Mouse (Mus musculus) spleen, postnatal 36 days (tissue): ENCODE results near the gene LTO1.
A peak's percentile ranks its signal among the peaks of the same experiment; 100 is the strongest.

Source experiments
- DNase-seq, 2 experiments: peaks; one replicate each; pipeline ENCODE4 v3.0.0; 2022; ENCODE audit warnings: low spot score in 2 of 2, mixed read lengths in 1 of 2

Gene LTO1

DNA sequence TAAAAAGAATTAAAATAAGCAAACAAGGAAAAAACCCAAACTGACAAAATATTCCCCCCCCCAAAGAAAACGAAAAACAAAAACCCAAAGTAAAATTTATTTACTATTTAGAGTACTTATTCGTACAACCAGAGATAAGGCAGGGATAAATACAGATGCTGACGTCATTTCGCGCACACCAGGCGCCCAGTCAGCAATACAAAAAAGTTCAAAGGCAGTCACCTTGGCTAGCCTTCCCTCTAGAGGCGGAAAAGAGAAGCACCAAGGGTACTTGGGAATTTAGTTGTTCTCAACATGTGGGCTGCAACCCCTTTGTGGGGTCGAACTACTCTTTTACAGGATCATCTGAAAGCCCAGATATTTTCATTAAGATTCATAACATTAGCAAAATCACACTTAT, 7.1 kb upstream of the LTO1 start:
- no peak for DNase-seq

DNA sequence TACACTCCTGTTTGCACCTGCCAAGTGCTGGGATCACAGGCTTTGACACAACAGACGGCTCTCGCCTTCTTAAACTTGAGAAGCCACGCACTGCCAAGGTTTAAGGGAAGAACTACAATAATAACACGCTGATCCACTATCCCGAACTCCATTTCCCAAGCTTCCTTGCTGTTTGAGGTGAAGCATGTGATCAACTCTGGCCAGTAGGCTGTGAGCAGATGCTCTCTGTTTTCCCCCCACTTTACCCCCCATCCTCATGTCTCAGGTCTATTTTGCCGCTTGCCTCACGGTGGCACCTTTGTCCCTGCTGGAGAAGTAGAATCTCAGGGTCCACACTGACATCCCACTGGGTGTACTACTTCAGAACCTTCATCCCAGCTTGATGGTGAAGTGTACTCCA, 6.2 kb upstream of the LTO1 start:
- DNase-seq = no peak

DNA sequence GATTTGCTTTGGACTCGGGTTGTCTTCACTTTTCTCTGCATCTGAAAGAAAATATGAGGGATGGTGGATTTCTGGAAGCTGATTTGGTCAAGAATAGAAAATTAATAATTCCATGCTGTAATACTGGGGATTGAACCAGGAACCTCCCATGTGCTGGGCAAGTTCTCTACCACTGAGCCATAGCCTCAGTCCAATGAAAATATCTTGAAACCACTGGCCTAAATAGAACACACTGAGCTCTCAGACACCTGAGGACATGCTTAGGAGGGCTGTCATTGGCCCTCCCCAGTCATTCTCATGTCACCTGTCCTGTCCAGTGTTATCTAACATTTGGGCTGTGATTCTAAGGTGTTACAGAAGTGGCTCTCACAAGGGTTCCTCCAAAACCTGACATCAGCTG, 3.8 kb upstream of the LTO1 start:
- DNase-seq = no peak

DNA sequence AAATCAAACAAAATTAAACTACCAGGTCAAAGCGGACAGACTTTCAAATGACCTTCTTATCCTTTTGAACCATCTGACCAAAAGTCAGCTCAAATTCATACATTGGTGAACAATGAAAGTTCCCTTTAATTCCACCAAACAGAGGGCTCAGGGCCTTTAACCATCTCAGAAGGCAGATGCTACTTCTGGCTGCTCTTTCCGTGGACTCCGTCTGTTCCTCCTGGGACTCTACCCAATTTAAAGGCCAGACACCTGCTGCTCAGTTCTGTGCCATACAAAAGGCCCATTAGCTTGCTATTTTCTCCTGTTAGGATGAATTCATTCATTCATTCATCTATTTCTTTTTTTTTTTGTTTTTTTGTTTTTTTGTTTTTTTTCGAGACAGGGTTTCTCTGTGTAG, 2.0 kb upstream of the LTO1 start:
- no peak for DNase-seq

- DNase-seq = no peak
Measured at GRCm38 (mm10) chr7:144914296-144914947, 478 bp upstream of the LTO1 start.

GRCm38 (mm10) chr7:144918823-144919222, 3.9 kb downstream of the LTO1 start:
- DNase-seq = no peak

GRCm38 (mm10) chr7:144927591-144927990, 12.7 kb downstream of the LTO1 start:
- DNase-seq = no peak

- DNase-seq = no peak
Measured at GRCm38 (mm10) chr7:144928009-144928888, 13.3 kb downstream of the LTO1 start.

DNA sequence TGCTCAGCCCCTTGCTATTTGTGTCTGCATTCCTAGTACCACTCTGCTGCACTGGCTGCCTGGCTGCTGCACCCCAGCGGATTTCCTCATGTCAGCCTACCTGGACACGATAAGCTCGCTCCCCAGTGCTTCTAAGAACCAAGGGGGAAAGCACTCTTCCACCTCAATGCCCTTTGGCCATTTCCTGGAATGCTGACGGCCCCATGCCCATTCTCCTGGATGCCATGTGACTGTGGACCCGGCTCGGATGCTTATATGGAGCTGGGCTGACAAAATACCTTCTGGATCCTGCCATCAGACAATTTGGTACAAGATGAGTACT, 13.9 kb downstream of the LTO1 start:
- DNase-seq = no peak

GRCm38 (mm10) chr7:144929506-144929905, 14.6 kb downstream of the LTO1 start:
- no peak for DNase-seq

- no peak for DNase-seq
Measured at GRCm38 (mm10) chr7:144929931-144930330, 15.0 kb downstream of the LTO1 start.

GRCm38 (mm10) chr7:144931778-144932177, 16.9 kb downstream of the LTO1 start:
- no peak for DNase-seq

DNA sequence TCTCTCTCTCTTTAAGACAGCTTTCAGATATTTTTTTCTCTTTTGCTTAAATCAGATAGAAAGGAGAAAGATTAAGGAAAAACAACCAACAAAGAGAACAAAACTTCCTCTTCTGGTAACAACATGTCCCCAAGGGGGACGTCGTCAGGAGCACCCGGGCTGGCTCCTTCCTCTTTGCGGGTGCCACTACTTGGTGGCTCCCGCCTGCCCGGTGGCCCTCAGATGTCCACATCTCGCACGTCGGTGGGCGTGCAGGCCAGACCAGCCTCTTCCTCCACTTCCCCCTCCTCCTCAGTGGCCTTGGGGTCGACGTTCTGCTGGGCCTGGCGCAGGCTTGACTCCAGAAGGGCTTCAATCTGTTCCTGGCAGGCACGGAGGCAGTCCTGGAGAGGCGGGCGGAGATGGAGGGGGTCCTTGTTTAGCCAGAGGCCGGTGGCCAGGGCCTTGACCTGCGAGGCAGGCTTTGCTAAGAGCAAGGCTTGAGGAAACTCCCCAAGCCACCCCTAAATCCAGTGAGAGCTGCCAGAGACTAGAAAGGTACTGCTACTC, 17.6 kb downstream of the LTO1 start:
- peak; percentile 37 to 48 for DNase-seq

GRCm38 (mm10) chr7:144933336-144933735, 18.4 kb downstream of the LTO1 start:
- no peak for DNase-seq

GRCm38 (mm10) chr7:144933796-144934195, 18.9 kb downstream of the LTO1 start:
- DNase-seq = no peak

GRCm38 (mm10) chr7:144934901-144935300, 20.0 kb downstream of the LTO1 start:
- no peak for DNase-seq

- DNase-seq = no peak
Measured at GRCm38 (mm10) chr7:144935563-144935962, 20.7 kb downstream of the LTO1 start.

DNA sequence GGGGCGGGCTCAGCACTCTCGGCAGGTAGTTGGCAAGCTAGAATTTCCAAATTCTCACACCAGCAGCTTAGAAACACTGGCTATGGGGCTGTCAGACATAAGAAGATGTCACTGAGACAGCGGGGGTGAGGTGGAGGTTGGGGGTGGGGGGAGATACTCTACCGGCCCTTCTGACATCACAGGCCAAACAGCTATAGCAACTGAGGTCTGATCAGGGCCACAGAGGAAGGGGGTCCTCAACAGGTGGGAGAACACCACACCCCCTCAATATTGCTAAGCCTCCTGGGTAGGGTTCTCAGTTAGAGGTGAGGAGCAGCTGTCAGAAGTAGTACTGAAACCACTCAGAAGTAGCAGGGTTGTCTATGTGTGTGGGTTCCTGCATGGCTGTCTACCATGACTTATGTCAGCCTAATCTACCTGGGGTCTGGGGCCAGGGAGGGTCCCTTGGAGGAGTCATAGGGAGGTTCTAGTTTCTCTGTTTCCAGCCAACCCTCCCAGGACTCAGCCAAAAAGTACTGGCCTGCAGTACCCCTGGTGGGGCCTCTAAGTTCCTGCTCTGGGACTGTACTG, 21.5 kb downstream of the LTO1 start:
- DNase-seq = no peak

- DNase-seq = peak; percentile 77 to 85
Measured at GRCm38 (mm10) chr7:144937490-144937889, 22.6 kb downstream of the LTO1 start.

DNA sequence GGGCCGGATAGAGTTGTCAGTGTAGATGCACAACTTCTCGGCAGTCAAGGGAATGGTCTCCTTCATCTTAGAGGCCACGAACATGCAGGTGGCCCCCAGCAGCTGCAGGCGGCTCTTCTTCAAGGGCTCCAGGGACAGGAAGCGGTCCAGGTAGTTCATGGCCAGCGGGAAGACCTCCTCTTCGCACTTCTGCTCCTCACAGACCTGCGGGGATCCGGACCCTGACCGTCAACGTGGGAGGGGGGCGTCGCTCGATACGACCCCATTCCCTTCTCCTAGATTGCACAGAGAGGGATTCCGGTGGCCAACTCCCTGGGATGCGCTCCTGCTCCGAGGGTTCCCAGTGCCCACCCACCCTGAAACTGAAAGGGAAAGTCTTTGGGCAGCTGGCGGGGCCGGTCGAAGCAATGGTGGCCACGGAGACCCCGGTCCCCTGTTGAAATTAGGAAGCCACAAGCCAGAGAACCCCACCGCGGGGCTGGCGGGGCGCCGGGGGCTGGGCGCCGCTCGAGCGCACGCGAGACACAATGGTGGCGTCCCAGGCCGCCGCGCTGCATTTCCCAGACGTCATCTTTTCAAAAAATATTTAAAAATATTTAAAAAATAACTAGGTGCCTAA, 23.1 kb downstream of the LTO1 start:
- no peak for DNase-seq

DNA sequence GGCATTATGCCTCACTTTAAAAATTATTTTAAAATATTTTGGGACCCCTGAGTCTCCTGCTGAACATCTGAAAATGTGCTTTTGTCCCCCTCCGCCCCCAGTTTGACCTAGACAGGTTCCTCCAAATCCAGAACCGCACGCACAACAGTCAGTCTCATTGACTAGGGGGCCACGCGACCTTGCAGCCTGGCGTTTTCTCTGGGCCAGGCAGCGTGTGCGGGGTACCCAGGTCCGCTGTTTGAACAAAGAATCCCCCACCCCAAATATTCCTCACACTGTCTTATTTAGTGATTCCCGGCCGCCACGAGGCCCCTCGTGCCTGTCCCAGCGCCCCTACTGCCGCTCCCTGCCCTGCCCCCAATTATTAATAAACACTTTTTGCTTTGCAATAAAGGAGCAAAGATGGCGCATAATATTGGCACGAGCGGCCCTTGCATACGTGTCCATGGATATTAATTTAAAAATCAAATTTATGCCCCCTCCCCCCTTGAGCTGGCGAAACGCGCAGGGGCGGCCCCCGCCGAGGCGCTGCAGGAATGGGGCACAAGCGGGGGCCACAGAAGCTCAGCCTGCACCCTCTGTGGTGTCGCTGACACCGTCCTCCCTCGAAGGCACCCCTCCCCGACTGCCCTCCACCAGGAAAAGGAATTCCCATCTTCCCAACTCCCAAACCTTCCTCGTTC, 23.9 kb downstream of the LTO1 start:
- no peak for DNase-seq
